Mouse (Mus musculus) myocyte (in vitro differentiated cells): ENCODE measurements around the gene Grifin. TPM values are rescaled to one million over a fixed set of nuclear protein-coding genes. Genes with fewer than 3 reads are reported as not detected.

Source experiments
- H3K27me3 ChIP-seq: one replicate; pipeline ENCODE4 v1.6.1; 2011; ENCODE audit not compliant: control insufficient read depth, insufficient read depth, insufficient read length
- H3K36me3 ChIP-seq: one replicate; pipeline ENCODE4 v1.6.1; 2011; ENCODE audit not compliant: control insufficient read depth, insufficient read depth
- H3K4me2 ChIP-seq: one replicate; pipeline ENCODE4 v1.6.1; 2011; ENCODE audit warnings: low read depth, control low read depth
- H3K4me3 ChIP-seq: one replicate; pipeline ENCODE4 v1.5.1; 2011; ENCODE audit warnings: mild to moderate bottlenecking, control low read depth, moderate library complexity
- H3K79me2 ChIP-seq: one replicate; pipeline ENCODE4 v1.6.1; 2011; ENCODE audit not compliant: control insufficient read depth, insufficient read depth
- H3ac ChIP-seq: one replicate; pipeline ENCODE4 v1.6.1; 2011; ENCODE audit not compliant: control insufficient read depth, insufficient read length
- CEBPB ChIP-seq: IDR thresholded peaks from 2 replicates; pipeline ENCODE4 v1.6.1; 2011; ENCODE audit warnings: mild to moderate bottlenecking, moderate library complexity; ENCODE audit not compliant: poor library complexity, insufficient read depth, severe bottlenecking
- E2F4 ChIP-seq: IDR thresholded peaks from one replicate; pipeline ENCODE4 v1.6.1; 2011; ENCODE audit warnings: mild to moderate bottlenecking, control low read depth, moderate library complexity; ENCODE audit not compliant: insufficient read depth
- MAX ChIP-seq: IDR thresholded peaks from one replicate; pipeline ENCODE4 v1.6.1; 2011; ENCODE audit warnings: low read depth, mild to moderate bottlenecking, control low read depth
- MYOD1 ChIP-seq, 3 experiments: IDR thresholded peaks; one replicate each; pipeline ENCODE4 v1.6.1; 2011; ENCODE audit warnings: control low read depth in 2 of 3, low read depth in 2 of 3, mild to moderate bottlenecking in 2 of 3, moderate library complexity in 1 of 3; ENCODE audit not compliant: insufficient read length in 2 of 3, control insufficient read depth in 1 of 3
- MYOG ChIP-seq, 3 experiments: IDR thresholded peaks; one replicate each; pipeline ENCODE4 v1.6.1; 2011; ENCODE audit warnings: control low read depth in 2 of 3, low read depth in 2 of 3, mild to moderate bottlenecking in 2 of 3; ENCODE audit not compliant: insufficient read length in 2 of 3, control insufficient read depth in 1 of 3, insufficient read depth in 1 of 3
- POLR2A ChIP-seq: IDR thresholded peaks from one replicate; pipeline ENCODE4 v1.6.1; 2011; ENCODE audit warnings: low read depth, mild to moderate bottlenecking, control low read depth, moderate library complexity; ENCODE audit not compliant: insufficient read length
- POLR2AphosphoS2 ChIP-seq: IDR thresholded peaks from one replicate; pipeline ENCODE4 v1.6.1; 2011; ENCODE audit warnings: low read depth, control low read depth; ENCODE audit not compliant: insufficient read length
- REST ChIP-seq: IDR thresholded peaks from one replicate; pipeline ENCODE4 v1.6.1; 2011; ENCODE audit warnings: mild to moderate bottlenecking, control low read depth, moderate library complexity; ENCODE audit not compliant: insufficient read depth, insufficient read length
- SRF ChIP-seq: IDR thresholded peaks from one replicate; pipeline ENCODE4 v1.6.1; 2011; ENCODE audit warnings: low read depth; ENCODE audit not compliant: control insufficient read depth, insufficient read length
- TCF12 ChIP-seq: IDR thresholded peaks from one replicate; pipeline ENCODE4 v1.6.1; 2011; ENCODE audit warnings: mild to moderate bottlenecking, control low read depth; ENCODE audit not compliant: poor library complexity, insufficient read depth, severe bottlenecking
- TCF3 ChIP-seq: IDR thresholded peaks from one replicate; pipeline ENCODE4 v1.6.1; 2011; ENCODE audit warnings: low read depth, control low read depth; ENCODE audit not compliant: insufficient read length
- USF1 ChIP-seq: IDR thresholded peaks from one replicate; pipeline ENCODE4 v1.6.1; 2011; ENCODE audit warnings: low read depth, mild to moderate bottlenecking, control low read depth, moderate library complexity
- polyA plus RNA-seq: library from polyadenylated mRNA; unstranded; fragments of >200 nt; fragmentation: generic; extraction: Trizol; gene quantifications from one replicate; pipeline ENCODE4 v1.2.1, GENCODE M21; 2012; ENCODE audit warnings: missing spikeins

Grifin gene
- polyA plus RNA-seq, 1 experiment, result not detected

- H3K4me3 ChIP-seq, result no peak overlapping the region
- no peaks in the 10 kb centered on the region for H3K36me3 ChIP-seq
- no peaks in the 10 kb centered on the region for H3K79me2 ChIP-seq
- no peak for TF ChIP-seq POLR2AphosphoS2
- TF ChIP-seq TCF3, result no peak
- no peaks in the 10 kb centered on the region for H3K27me3 ChIP-seq
- no peak overlapping the region for H3ac ChIP-seq
- no peak overlapping the region for H3K4me2 ChIP-seq
These were observed 10.6 kb upstream of the Grifin start for GRCm38 (mm10) chr5:140575381-140575866.

- Histone ChIP-seq H3K36me3 (no peaks in the 10 kb centered on the region), H3K4me2 (no peak overlapping the region), H3K27me3 (no peaks in the 10 kb centered on the region), H3K79me2 (no peaks in the 10 kb centered on the region), H3K4me3 (no peak overlapping the region), H3ac (no peak overlapping the region)
- TF ChIP-seq SRF (no peak), POLR2A (no peak), TCF12 (no peak), TCF3 (no peak), USF1 (no peak), MYOD1 (IDR thresholded peaks at IDR 0.05; ENCODE audit: control insufficient read depth in 1 of 3, insufficient read length in 2 of 3, low read depth in 2 of 3) (no peak), E2F4 (no peak), POLR2AphosphoS2 (no peak), REST (no peak), CEBPB (no peak), MAX (no peak), MYOG (IDR thresholded peaks at IDR 0.05; ENCODE audit: control insufficient read depth in 1 of 3, insufficient read depth in 1 of 3, insufficient read length in 2 of 3, low read depth in 2 of 3) (no peak)
These were observed 7.7 kb upstream of the Grifin start for GRCm38 (mm10) chr5:140572611-140573010.

- Histone ChIP-seq H3ac (no peak overlapping the region), H3K79me2 (no peaks in the 10 kb centered on the region), H3K36me3 (no peaks in the 10 kb centered on the region), H3K4me2 (peak overlapping the region; percentile 6), H3K4me3 (no peak overlapping the region), H3K27me3 (no peaks in the 10 kb centered on the region)
- TF ChIP-seq CEBPB (no peak), MYOD1 (IDR thresholded peaks at IDR 0.05; ENCODE audit: control insufficient read depth in 1 of 3, insufficient read length in 2 of 3, low read depth in 2 of 3) (no peak), E2F4 (no peak), TCF3 (no peak), TCF12 (no peak), REST (no peak), POLR2AphosphoS2 (no peak), USF1 (no peak), MYOG (IDR thresholded peaks at IDR 0.05; ENCODE audit: control insufficient read depth in 1 of 3, insufficient read depth in 1 of 3, insufficient read length in 2 of 3, low read depth in 2 of 3) (no peak), SRF (no peak), MAX (no peak), POLR2A (no peak)
These were observed 6.8 kb upstream of the Grifin start for GRCm38 (mm10) chr5:140571673-140572072.

- Histone ChIP-seq H3K36me3 (no peaks in the 10 kb centered on the region), H3K79me2 (no peaks in the 10 kb centered on the region), H3ac (no peak overlapping the region), H3K4me2 (peak overlapping the region; percentile 6), H3K27me3 (no peaks in the 10 kb centered on the region), H3K4me3 (no peak overlapping the region)
- TF ChIP-seq REST, result no peak
- TF ChIP-seq MYOD1 (IDR thresholded peaks at IDR 0.05; ENCODE audit: control insufficient read depth in 1 of 3, insufficient read length in 2 of 3, low read depth in 2 of 3), result no peak
- no peak for TF ChIP-seq POLR2A
- TF ChIP-seq TCF3, result no peak
- TF ChIP-seq POLR2AphosphoS2, result no peak
- no peak for TF ChIP-seq MAX
- TF ChIP-seq E2F4, result no peak
- no peak for TF ChIP-seq CEBPB
- no peak for TF ChIP-seq TCF12
- TF ChIP-seq SRF, result no peak
- no peak for TF ChIP-seq USF1
- TF ChIP-seq MYOG (IDR thresholded peaks at IDR 0.05; ENCODE audit: control insufficient read depth in 1 of 3, insufficient read depth in 1 of 3, insufficient read length in 2 of 3, low read depth in 2 of 3), result no peak
These were observed 6.3 kb upstream of the Grifin start for GRCm38 (mm10) chr5:140571201-140571600.

GRCm38 (mm10) chr5:140570223-140570870, 5.5 kb upstream of the Grifin start:
- Histone ChIP-seq H3K4me3 (no peak overlapping the region), H3ac (no peak overlapping the region), H3K4me2 (no peak overlapping the region), H3K79me2 (no peaks in the 10 kb centered on the region), H3K27me3 (no peaks in the 10 kb centered on the region), H3K36me3 (no peaks in the 10 kb centered on the region)
- no peak for TF ChIP-seq E2F4
- TF ChIP-seq REST, result no peak
- no peak for TF ChIP-seq SRF
- no peak for TF ChIP-seq CEBPB
- no peak for TF ChIP-seq POLR2AphosphoS2
- TF ChIP-seq MYOG (IDR thresholded peaks at IDR 0.05; ENCODE audit: control insufficient read depth in 1 of 3, insufficient read depth in 1 of 3, insufficient read length in 2 of 3, low read depth in 2 of 3), result no peak
- TF ChIP-seq MAX, result no peak
- no peak for TF ChIP-seq MYOD1 (IDR thresholded peaks at IDR 0.05; ENCODE audit: control insufficient read depth in 1 of 3, insufficient read length in 2 of 3, low read depth in 2 of 3)
- no peak for TF ChIP-seq POLR2A
- no peak for TF ChIP-seq TCF12
- TF ChIP-seq TCF3, result no peak
- TF ChIP-seq USF1, result no peak
